Mouse (Mus musculus): ENCODE measurements around the gene Tpx2.

Gene Tpx2

GRCm38 (mm10) chr2:152944013-152944412 is 96.2 kb downstream of the Tpx2 start:
- no peak for DNase-seq (ENCODE audit: low spot score in 2 of 2)

All from frontal cortex, postnatal 14 days (tissue).